22 mouse cellular contexts compared by ENCODE assay signal in the genomic region with DNA sequence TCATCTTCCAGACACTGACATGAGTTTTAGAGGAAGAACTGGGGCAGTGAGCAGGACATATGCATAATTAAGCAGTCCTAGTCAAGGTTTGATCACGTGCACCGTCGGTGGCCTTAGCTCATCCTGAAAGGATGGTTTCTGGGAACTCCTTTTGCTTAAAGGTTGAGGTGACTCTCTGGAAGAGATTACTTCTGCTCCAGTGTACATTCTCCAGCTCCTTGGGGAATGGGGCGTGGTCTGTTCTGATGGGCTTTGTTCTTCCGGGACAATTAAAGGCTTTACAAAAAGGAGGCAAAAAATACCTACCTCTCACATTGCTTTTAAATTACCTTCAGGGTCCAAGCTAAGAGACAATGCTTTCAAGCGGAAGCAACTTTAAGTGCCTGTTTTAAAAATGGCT.
"Had no signal": no experiment of that assay in that cellular context is flagged by ENCODE, and none has a peak within 500 bp of the region (broad histone marks: within the 10 kb centered on the region; RNA-seq: fewer than 3 reads in every experiment).

No protein-coding gene starts in this region.

- H3K4me3 ChIP-seq: layer of hippocampus, adult 2 months; limb, embryonic 10.5 days; limb, embryonic 13.5 days; liver, embryonic 12.5 days; liver, embryonic 15.5 days; neural tube, embryonic 12.5 days; neural tube, embryonic 15.5 days had no signal

- H3K4me2 ChIP-seq: limb, embryonic 13.5 days; liver, embryonic 12.5 days; liver, embryonic 15.5 days; midbrain, embryonic 11.5 days; neural tube, embryonic 12.5 days; neural tube, embryonic 15.5 days had no signal

- H3K36me3 ChIP-seq: limb, embryonic 10.5 days; limb, embryonic 13.5 days; liver, embryonic 12.5 days; liver, embryonic 15.5 days; neural tube, embryonic 12.5 days; neural tube, embryonic 15.5 days had no signal

- H3K27ac ChIP-seq: kidney, postnatal 0 days; layer of hippocampus, adult 2 months; limb, embryonic 10.5 days; limb, embryonic 13.5 days; liver, embryonic 12.5 days; liver, embryonic 15.5 days; neural tube, embryonic 12.5 days; neural tube, embryonic 15.5 days had no signal

- H3K27me3 ChIP-seq: limb, embryonic 13.5 days; neural tube, embryonic 12.5 days; neural tube, embryonic 15.5 days had no signal

- DNase-seq: kidney, postnatal 25 days; layer of hippocampus, adult 9-11 months; liver; lung, adult 2 months; lung, postnatal 14 days; lung, postnatal 4 days; midbrain, embryonic 14.5 days; right cerebral cortex, adult 18-20 months; right cerebral cortex, postnatal 14 days; right cerebral cortex, postnatal 4 days; spleen, adult 18-20 months; thymus, adult 18-20 months; thymus, postnatal 36 days had no signal

- H3K9me3 ChIP-seq: limb, embryonic 10.5 days; limb, embryonic 13.5 days; liver, embryonic 12.5 days; liver, embryonic 15.5 days; neural tube, embryonic 12.5 days; neural tube, embryonic 15.5 days had no signal

- ATAC-seq: liver, embryonic 12.5 days had no signal

- H3K4me1 ChIP-seq: liver, embryonic 12.5 days; liver, embryonic 15.5 days; neural tube, embryonic 15.5 days had no signal

- H3K9ac ChIP-seq: limb, embryonic 13.5 days; liver, embryonic 12.5 days; liver, embryonic 15.5 days; neural tube, embryonic 12.5 days; neural tube, embryonic 15.5 days had no signal
